Mouse (Mus musculus): ENCODE results near the gene Cirbp.
"Not testable (repeated sequence)": the region's sequence is repeated elsewhere in the genome, so short reads cannot be mapped to it uniquely, and the experiment has no call there.

Gene Cirbp

GRCm38 (mm10) chr10:80179068-80180051 is 13.6 kb downstream of the Cirbp start, which contains the start of gene Efna2:
Gene Efna2 (plus strand): TSS chr10:80179482.
- no peak for DNase-seq (ENCODE audit: low spot score)

- no peak for DNase-seq (ENCODE audit: low spot score)
These were observed 14.5 kb downstream of the Cirbp start for GRCm38 (mm10) chr10:80180288-80180687.

- DNase-seq (ENCODE audit: low spot score): no peak
These were observed 15.0 kb downstream of the Cirbp start for GRCm38 (mm10) chr10:80180823-80181222.

- DNase-seq (ENCODE audit: low spot score): no peak
These were observed 16.8 kb downstream of the Cirbp start for GRCm38 (mm10) chr10:80182547-80182946.

GRCm38 (mm10) chr10:80186649-80187048 is 20.9 kb downstream of the Cirbp start:
- DNase-seq (ENCODE audit: low spot score): no peak

GRCm38 (mm10) chr10:80187739-80188138 is 22.0 kb downstream of the Cirbp start:
- no peak for DNase-seq (ENCODE audit: low spot score)

- DNase-seq (ENCODE audit: low spot score): no peak
These were observed 22.8 kb downstream of the Cirbp start for GRCm38 (mm10) chr10:80188453-80189024.

- DNase-seq (ENCODE audit: low spot score): no peak
These were observed 24.2 kb downstream of the Cirbp start for GRCm38 (mm10) chr10:80189999-80190398.

GRCm38 (mm10) chr10:80190491-80191051 is 24.8 kb downstream of the Cirbp start:
- no peak for DNase-seq (ENCODE audit: low spot score)

GRCm38 (mm10) chr10:80193976-80194375 is 28.2 kb downstream of the Cirbp start:
- DNase-seq (ENCODE audit: low spot score): no peak

- no peak for DNase-seq (ENCODE audit: low spot score)
These were observed 28.7 kb downstream of the Cirbp start for GRCm38 (mm10) chr10:80194441-80194840.

GRCm38 (mm10) chr10:80196167-80196566 is 30.4 kb downstream of the Cirbp start:
- DNase-seq (ENCODE audit: low spot score): no peak

- no peak for DNase-seq (ENCODE audit: low spot score)
These were observed 31.2 kb downstream of the Cirbp start for GRCm38 (mm10) chr10:80196778-80197581.

GRCm38 (mm10) chr10:80199440-80200008 is 33.7 kb downstream of the Cirbp start:
- peak; percentile 75 for DNase-seq (ENCODE audit: low spot score)

- no peak for DNase-seq (ENCODE audit: low spot score)
These were observed 34.7 kb downstream of the Cirbp start for GRCm38 (mm10) chr10:80200485-80200884.

- DNase-seq (ENCODE audit: low spot score): no peak
These were observed 38.3 kb downstream of the Cirbp start for GRCm38 (mm10) chr10:80204055-80204454.

GRCm38 (mm10) chr10:80207201-80207600 is 41.4 kb downstream of the Cirbp start:
- no peak for DNase-seq (ENCODE audit: low spot score)

GRCm38 (mm10) chr10:80207676-80208075 is 41.9 kb downstream of the Cirbp start:
- no peak for DNase-seq (ENCODE audit: low spot score)

GRCm38 (mm10) chr10:80208248-80208647 is 42.5 kb downstream of the Cirbp start:
- DNase-seq (ENCODE audit: low spot score): no peak

- DNase-seq (ENCODE audit: low spot score): no peak
These were observed 43.1 kb downstream of the Cirbp start for GRCm38 (mm10) chr10:80208841-80209371.

- not testable (repeated sequence) for DNase-seq (ENCODE audit: low spot score)
These were observed 45.8 kb downstream of the Cirbp start for GRCm38 (mm10) chr10:80211547-80212103.
